Mouse (Mus musculus) right cerebral cortex, postnatal 4 days (tissue): ENCODE measurements around the gene Cela3a.

ENCODE experiments used
- DNase-seq: peaks from one replicate; pipeline ENCODE4 v3.0.0-alpha.2; 2022

Gene Cela3a

DNA sequence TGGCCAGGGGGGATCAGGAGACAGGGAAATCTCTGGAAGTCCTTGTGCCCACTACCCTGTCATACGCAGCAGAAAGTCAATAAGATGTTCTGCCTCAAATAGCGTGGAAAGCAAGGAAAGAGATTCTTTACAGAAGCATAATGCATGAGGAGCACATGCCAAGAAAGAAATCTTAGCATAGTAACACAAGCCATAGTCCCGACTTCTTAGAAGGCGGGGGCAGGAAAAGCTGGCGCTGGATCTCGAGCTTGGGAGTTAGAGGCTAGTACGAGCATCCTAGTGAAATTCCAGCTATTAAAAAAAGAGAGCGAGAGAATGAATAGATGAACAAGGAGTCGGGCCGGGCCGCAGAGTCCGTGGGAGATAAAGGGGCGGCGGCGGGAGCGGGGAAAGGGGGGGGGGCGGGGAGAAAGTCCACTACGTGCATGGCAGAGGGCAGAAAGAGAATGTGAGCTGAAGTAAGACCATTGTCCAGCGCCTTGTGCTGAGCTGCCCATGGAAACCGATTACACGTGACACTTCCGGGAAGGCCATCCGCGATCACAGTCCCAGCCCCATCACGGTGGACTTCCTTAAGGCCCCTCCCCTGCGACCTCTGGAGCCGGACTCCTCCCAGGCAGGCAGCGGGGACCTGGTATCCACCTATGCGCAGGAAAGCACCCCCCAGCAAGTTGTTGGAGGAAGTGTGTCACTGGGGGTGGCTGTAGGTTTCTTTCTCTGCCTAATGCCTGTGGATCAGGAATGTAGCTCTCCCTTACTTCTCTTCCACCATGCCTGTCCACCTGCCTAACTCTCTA, 39.4 kb downstream of the Cela3a start:
- peak; percentile 25 for DNase-seq

GRCm38 (mm10) chr4:137368198-137368597, 41.4 kb downstream of the Cela3a start:
- no peak for DNase-seq

GRCm38 (mm10) chr4:137367275-137368088, 42.1 kb downstream of the Cela3a start:
- no peak for DNase-seq

GRCm38 (mm10) chr4:137366097-137366496, 43.5 kb downstream of the Cela3a start:
- DNase-seq = no peak

GRCm38 (mm10) chr4:137365356-137366062, 44.1 kb downstream of the Cela3a start:
- no peak for DNase-seq

GRCm38 (mm10) chr4:137364826-137365225, 44.8 kb downstream of the Cela3a start:
- no peak for DNase-seq

DNA sequence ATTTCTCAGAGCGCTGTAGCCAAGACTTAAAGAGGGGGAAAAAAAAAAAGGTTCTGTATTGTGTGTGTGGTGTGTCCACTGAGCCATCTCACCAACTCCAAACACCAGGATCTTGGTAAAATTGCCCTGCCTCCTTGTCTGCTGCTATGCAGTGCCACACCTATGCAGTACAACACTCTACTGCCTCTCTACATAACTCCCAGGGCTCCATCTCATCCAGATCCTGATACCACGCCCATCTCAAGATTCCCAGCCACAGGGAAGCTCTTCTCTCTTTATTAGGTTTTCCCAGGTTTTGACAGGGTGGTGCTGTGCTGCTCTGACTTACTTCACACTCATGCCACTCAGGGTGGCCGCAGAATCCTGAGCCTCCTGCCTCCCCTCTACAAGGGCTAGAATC, 48.6 kb downstream of the Cela3a start:
- no peak for DNase-seq

- DNase-seq = no peak
Measured at GRCm38 (mm10) chr4:137358291-137359002, 51.1 kb downstream of the Cela3a start.

- peak; percentile 97 for DNase-seq
Measured at GRCm38 (mm10) chr4:137357517-137358254, 51.9 kb downstream of the Cela3a start, which contains the start of gene Cdc42. Gene Cdc42, minus strand, starts transcription at chr4:137357720.

GRCm38 (mm10) chr4:137356674-137357510, 52.7 kb downstream of the Cela3a start:
- peak; percentile 52 for DNase-seq
